Mouse (Mus musculus) E14TG2a.4 (cell line): ENCODE results near the gene Sema4c.

Experiments used
- CTCF ChIP-seq: conservative IDR thresholded peaks from 2 replicates; pipeline ENCODE4 v1.5.1; 2014; ENCODE audit warnings: low read length
- NANOG ChIP-seq: IDR thresholded peaks from 2 replicates; pipeline ENCODE4 v1.6.1; 2014; ENCODE audit warnings: borderline replicate concordance, low read length, mixed read lengths
- POU5F1 ChIP-seq: IDR thresholded peaks from 2 replicates; pipeline ENCODE4 v1.6.1; 2014; ENCODE audit warnings: low read length, borderline replicate concordance

GRCm38 (mm10) chr1:36571627-36572026 is 13.5 kb upstream of the Sema4c start:
- TF ChIP-seq CTCF (no peak), POU5F1 (no peak), NANOG (no peak)
